Comparison of ENCODE assay signal across 21 mouse cellular contexts in genomic region chr2:17212566-17212965, GRCm38 (mm10).
"Had no signal": no experiment of that assay in that cellular context is flagged by ENCODE, and none has a peak within 500 bp of the region (broad histone marks: within the 10 kb centered on the region; RNA-seq: fewer than 3 reads in every experiment).

No protein-coding gene starts in this region.

- DNase-seq: kidney, adult 8-10 months; kidney, postnatal 10 days; kidney, postnatal 36 days; layer of hippocampus, postnatal 36 days; left cerebral cortex, postnatal 4 days; liver, postnatal 0 days; lung, embryonic 14.5 days; lung, postnatal 4 days; thymus, adult 2 months; thymus, postnatal 14 days; thymus, postnatal 4 days had no signal

- H3K27ac ChIP-seq: kidney, embryonic 15.5 days; left cerebral cortex, adult 2 months; limb, embryonic 12.5 days; limb, embryonic 15.5 days; liver, embryonic 14.5 days; midbrain, embryonic 12.5 days; midbrain, embryonic 15.5 days; neural tube, embryonic 13.5 days; stomach, postnatal 0 days had no signal

- H3K27me3 ChIP-seq: kidney, embryonic 15.5 days; limb, embryonic 12.5 days; limb, embryonic 15.5 days; midbrain, embryonic 12.5 days; midbrain, embryonic 15.5 days; neural tube, embryonic 13.5 days had no signal

- H3K4me3 ChIP-seq: kidney, embryonic 15.5 days; left cerebral cortex, adult 2 months; limb, embryonic 12.5 days; limb, embryonic 15.5 days; midbrain, embryonic 12.5 days; midbrain, embryonic 15.5 days; myocyte; neural tube, embryonic 13.5 days had no signal

- H3K9ac ChIP-seq: kidney, embryonic 15.5 days; limb, embryonic 12.5 days; limb, embryonic 15.5 days; liver, embryonic 14.5 days; liver, postnatal 0 days; lung, embryonic 14.5 days; midbrain, embryonic 12.5 days; midbrain, embryonic 15.5 days; neural tube, embryonic 13.5 days had no signal

- H3K36me3 ChIP-seq: kidney, embryonic 15.5 days; limb, embryonic 12.5 days; limb, embryonic 15.5 days; midbrain, embryonic 12.5 days; midbrain, embryonic 15.5 days; neural tube, embryonic 13.5 days had no signal

- H3K4me1 ChIP-seq: kidney, embryonic 15.5 days; limb, embryonic 12.5 days; limb, embryonic 15.5 days; midbrain, embryonic 12.5 days; midbrain, embryonic 15.5 days; neural tube, embryonic 13.5 days had no signal
